Mouse (Mus musculus): Measurements from ENCODE around the gene Scube1.

- TF ChIP-seq CTCF (IDR thresholded peaks at IDR 0.05; ENCODE audit: control insufficient read depth, insufficient read depth, insufficient read length) (no peak), USF1 (IDR thresholded peaks at IDR 0.05; ENCODE audit: low read depth) (no peak), MAX (IDR thresholded peaks at IDR 0.05) (no peak)
Observed at GRCm38 (mm10) chr15:83676286-83676685, 48.5 kb downstream of the Scube1 start.
